Mouse (Mus musculus) frontal cortex, postnatal 36 days (tissue): ENCODE measurements around the gene Papss1.

Source experiments
- DNase-seq, 2 experiments: peaks; one replicate each; pipeline ENCODE4 v3.0.0; 2022; ENCODE audit warnings: low spot score in 2 of 2

Gene Papss1

GRCm38 (mm10) chr3:131581096-131581495, 16.5 kb downstream of the Papss1 start:
- no peak for DNase-seq

DNA sequence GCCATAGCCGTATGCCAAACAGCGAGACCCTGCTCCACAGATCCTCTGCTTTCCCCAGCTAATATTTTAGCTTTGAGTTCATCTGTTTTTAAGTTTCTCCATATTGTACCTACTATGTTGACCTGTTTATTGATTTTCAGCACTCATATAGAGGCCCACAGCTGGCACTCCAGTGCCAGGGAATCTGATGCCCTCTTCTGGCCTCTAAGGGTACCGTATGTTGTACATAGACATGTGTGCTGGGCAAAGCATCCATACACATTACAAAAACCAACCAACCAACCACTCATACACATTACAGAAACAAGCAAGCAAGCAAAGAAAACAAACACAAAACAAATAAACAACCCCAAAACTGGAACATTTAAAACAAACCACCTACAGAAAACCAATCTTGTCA, 22.2 kb downstream of the Papss1 start:
- DNase-seq: no peak

- no peak for DNase-seq
Observed at GRCm38 (mm10) chr3:131587959-131588358, 23.4 kb downstream of the Papss1 start.

- no peak for DNase-seq
Observed at GRCm38 (mm10) chr3:131593143-131593798, 28.7 kb downstream of the Papss1 start.

- no peak for DNase-seq
Observed at GRCm38 (mm10) chr3:131594361-131594760, 29.8 kb downstream of the Papss1 start.

DNA sequence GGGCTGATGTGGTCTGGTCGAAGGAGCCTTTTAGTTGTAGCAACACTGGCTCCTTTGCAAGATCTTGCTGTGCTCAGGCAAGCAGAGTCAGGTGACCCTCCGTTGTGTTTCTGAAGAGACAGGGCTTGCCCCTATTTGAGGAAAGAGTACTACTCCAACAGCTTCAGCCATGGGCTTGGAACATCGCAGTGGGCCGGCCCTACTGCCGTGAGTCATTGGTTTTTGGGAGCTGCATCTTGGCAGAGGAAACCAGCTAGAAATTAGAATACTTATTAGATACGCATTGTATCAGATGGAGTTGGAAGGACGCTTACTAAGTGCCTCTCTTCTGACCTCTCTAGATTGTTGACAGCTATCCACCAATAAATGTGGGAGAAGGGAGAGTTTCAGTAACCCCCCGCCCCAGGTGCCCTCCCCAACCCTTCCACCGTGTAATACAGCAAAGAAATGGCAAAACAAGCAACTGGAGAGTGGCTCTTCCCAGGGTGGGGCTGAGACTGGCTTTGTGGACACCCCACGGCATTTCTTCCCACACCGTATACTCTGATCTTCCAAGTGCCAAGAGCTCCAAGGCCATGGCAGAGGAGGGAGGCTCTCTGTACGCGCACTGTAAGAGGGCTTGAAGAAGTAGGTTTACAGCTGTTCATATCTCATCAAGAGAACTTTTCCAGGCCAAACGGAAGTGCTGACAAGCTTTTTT, 31.1 kb downstream of the Papss1 start:
- no peak for DNase-seq

DNA sequence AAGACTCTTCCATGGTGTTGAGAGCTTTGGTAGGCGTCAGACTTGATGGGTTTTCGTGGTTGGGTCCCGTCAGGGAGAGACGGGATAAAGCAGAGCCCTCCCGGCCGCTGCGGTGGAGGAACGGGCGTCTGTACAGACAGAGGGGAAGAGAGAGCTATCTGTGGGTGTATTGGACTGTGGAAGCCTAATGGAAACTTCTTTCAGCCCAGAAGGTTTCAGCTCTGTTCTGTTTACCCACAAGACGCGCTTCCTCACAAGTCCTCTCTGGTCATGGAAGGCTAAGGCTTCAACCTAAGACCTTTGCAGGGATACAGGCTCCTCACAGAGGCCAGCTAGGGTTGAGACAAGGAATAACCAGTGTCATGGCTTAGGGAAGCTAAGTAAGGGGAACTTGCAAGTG, 36.2 kb downstream of the Papss1 start:
- DNase-seq: no peak

DNA sequence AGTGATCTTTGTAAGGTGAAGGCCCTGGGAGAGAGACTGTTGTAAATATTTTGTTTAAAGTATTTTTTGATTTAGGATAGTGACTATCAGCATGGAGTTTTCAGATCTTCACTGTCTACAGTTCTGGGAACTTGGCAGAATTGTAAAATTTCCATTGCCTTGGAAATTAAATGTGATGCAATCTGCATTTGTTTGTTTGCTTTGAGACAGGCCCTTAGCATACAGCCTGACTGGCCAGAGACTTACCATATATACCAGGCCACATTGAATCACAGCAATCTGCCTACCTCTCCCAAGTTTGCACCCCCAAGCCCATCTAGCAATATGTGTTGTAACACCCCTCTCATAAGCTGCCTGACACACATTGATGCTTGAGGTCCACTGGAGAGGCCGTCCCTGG, 36.8 kb downstream of the Papss1 start:
- DNase-seq: no peak

GRCm38 (mm10) chr3:131602995-131603414, 38.4 kb downstream of the Papss1 start:
- DNase-seq: no peak

DNA sequence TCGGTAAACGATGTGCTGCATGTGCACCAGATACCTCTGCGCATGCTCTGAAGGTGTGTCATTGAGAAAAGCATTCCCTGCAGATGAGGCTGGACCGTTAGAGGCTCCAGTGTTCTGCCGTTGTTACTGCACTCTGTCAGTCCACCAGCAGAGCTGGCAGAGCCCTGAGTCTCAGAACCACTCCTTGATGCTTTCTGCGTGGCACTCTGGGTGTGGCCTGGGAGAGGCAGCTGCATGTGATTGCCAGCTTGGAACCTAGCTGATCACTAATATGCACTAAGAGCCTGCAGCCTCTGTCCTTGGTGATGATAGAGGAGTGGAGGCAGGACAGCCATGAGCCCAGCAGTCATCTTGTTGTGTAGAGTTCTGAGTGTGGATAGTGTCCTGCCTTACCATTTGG, 43.5 kb downstream of the Papss1 start:
- DNase-seq: no peak

DNA sequence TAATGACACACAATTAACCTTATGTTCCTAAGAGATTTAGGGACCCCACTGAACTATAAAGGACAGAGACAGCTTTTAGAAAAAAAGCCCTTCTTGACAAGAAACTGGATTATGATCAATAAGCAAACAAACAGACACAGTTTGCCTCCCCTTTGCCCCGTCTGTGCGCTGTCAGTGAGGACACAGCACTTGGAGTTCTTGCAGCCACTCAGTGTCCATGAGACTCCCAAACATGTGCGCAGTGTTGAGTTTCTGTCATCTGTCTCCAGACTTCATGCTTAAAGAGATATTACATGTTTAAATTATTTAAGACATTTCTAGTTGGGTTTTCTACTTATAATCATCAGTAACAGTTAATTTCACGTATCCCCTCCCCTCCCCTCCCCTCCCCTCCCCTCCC, 45.1 kb downstream of the Papss1 start:
- DNase-seq: no peak

GRCm38 (mm10) chr3:131610595-131610994, 46.0 kb downstream of the Papss1 start:
- DNase-seq: no peak

DNA sequence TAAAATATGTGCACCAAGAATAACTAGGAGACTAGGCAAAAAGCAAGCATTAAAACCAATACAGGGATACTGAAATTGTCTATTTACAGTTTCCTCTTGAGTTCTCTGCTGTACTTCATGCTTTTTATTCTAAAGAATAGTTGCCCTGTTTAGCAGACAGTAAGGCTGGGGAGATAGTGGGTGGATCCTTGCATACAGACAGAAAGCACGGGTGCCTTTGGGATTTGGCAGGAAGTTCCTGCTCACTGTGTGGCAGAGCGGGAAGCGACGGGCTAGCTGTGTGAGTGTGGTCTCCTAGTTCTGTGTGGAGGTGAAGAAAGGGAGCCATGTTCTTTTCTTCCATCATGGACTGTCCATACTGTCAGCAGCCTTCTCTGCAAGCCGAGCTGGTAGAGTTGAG, 48.3 kb downstream of the Papss1 start:
- no peak for DNase-seq

DNA sequence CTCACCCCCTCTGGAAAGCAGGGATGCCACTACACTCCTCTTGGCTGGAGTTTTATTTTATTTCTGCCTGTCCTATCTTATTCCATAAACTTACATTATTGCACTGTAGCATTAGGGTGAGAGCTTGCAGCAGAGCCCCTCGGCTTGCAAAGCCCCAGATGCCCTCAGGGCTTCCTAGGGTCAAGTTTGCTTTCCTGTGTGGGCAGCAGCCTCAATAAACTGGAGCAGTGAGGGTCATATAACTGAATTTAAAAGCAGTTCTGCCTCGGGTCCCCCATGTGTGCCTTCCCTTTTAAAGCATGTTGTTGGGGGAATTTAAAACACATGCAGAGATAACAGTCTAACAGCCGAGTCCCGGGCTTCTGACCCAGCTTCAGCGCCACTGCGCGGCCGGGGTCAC, 49.5 kb downstream of the Papss1 start:
- no peak for DNase-seq

DNA sequence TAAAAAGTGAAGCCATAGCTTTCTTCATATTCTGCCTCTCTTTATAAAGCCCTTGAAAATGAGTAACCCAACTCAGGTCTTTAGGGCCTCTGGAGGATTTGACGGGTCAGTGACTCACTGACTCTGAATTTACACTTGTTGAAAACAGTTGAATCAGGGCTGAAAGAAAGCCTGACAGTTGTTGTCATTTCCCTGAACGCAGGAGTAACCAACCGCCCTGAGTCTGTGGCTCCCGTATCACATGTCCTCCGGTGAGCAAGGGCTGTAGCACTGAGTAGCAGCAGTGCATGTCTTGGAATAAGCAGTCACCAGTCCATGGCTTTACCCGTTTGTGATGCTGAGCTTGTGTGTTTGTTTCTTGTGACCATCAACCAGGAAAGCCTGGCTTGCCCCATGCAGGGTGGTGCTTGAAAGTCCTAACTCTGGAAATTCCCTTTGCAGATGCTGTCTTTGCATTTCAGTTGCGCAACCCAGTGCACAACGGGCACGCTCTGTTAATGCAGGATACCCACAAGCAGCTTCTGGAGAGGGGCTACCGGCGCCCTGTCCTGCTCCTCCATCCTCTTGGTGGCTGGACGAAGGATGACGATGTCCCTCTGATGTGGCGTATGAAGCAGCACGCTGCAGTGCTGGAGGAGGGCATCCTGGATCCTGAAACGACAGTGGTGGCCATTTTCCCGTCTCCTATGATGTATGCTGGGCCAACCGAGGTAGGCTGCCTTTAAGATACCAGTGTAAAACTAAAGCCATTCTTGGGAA, 54.2 kb downstream of the Papss1 start:
- no peak for DNase-seq

GRCm38 (mm10) chr3:131623208-131623607, 58.6 kb downstream of the Papss1 start:
- no peak for DNase-seq

DNA sequence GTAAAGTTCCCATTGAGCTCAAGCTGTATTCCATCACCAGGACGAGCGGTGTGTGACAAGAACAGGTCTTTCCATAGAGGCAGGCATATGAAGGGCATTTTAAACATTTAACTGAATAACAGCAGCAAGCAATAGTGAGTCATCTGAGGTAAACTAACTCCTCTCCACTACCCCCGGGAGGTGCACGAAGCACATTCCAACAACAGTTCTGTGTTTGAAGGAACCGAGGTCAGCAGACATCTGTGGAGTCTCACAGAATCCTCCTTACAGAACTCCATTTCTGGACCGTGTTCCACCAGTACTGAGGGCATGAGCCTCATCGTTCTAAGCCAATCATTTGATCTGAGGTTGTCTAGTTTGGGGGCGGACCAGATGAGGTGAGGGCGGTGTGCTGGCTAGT, 59.5 kb downstream of the Papss1 start:
- DNase-seq: no peak

DNA sequence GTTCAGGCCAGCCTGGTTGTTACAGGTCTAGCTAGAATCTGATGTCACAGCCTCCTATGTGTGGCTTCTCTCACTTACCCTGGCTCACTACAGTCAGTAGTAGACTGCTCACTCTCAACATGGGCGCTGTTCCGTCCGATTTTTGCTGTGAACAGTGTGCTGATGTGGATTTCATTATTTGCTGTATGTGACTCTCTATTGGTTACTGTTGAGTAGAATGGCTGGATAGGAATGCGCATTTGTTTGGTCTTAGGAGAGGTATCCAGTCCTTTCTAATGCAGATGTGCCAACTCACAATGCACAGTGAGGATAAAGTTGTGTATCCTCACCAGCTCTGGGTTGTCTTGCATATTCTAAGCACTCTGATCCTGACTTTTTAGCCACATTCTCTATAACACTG, 62.9 kb downstream of the Papss1 start:
- DNase-seq: no peak

GRCm38 (mm10) chr3:131628265-131628664, 63.7 kb downstream of the Papss1 start:
- DNase-seq: no peak

DNA sequence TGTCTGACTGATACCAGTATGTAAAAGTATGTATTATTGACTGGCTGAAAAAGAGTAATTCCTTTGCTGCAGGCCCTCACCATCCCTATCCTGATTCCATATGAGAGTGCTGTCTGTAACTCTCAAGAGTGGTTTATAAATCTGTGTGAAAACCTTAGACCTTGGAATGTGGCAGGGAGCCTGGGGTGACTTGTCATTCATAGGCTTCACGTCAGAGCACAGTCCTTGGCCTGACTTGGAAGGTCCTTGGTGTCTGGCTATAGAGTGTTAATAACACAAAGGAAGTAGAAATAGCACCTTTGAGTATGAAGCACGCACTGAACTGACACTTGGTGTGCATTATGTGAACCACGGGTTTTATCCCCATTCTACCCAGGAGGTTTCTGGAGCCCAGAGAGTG, 64.4 kb downstream of the Papss1 start:
- DNase-seq: no peak

GRCm38 (mm10) chr3:131630407-131631317, 66.1 kb downstream of the Papss1 start:
- no peak for DNase-seq

DNA sequence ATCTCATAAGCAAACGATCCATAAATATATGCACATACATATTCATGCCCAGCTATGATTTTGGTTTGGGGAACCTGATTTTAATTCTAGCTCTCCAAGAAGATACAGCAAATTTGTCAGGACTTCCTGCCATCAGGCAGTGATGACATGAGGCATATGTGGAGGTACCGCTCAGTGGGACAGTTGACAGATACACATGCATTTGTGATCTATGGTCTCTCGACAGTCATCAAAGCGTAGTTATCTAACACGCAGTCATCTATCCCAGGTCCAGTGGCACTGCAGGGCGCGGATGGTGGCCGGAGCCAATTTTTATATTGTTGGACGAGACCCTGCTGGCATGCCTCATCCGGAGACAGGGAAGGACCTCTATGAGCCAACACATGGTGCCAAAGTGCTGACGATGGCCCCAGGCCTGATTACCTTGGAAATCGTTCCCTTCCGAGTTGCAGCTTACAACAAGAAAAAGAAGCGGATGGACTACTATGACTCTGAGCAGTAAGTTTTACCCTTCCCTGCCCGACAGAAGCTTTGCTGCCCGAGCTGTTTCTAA, 66.8 kb downstream of the Papss1 start:
- no peak for DNase-seq
